Mouse (Mus musculus) stomach, postnatal 0 days (tissue): ENCODE measurements at regions not wholly inside any gene's neighbourhood (a gene's known extent, or its start where the extent isn't known, plus 50 kb on each side); places are given as distances from the start of the nearest gene placed in this dataset.

Experiments
- ATAC-seq: fragments of 200-750 bp; cut with Nextera tagmentation; 2 replicates; pipeline ENCODE4 v1.8.0; 2017; ENCODE audit not compliant: low FRiP score, low TSS enrichment
- DNase-seq: peaks from one replicate; pipeline ENCODE4 v3.0.0-alpha.2; 2016; ENCODE audit warnings: low spot score
- H3K27ac ChIP-seq: fragments of 300-500 bp; sonication (generic); replicated peaks from 2 replicates; pipeline ENCODE4 v1.5.1; 2014; ENCODE audit warnings: mild to moderate bottlenecking, control low read depth
- H3K27me3 ChIP-seq: fragments of 300-500 bp; sonication (generic); 2 replicates; pipeline ENCODE4 v1.6.1; 2014; ENCODE audit warnings: low read length; ENCODE audit not compliant: control insufficient read depth, insufficient read depth
- H3K36me3 ChIP-seq: fragments of 300-500 bp; sonication (generic); 2 replicates; pipeline ENCODE4 v1.6.1; 2014; ENCODE audit warnings: low read length, mixed read lengths; ENCODE audit not compliant: control insufficient read depth, insufficient read depth
- H3K4me1 ChIP-seq: fragments of 300-500 bp; sonication (generic); replicated peaks from 2 replicates; pipeline ENCODE4 v1.6.1; 2014; ENCODE audit warnings: antibody characterized with exemption; ENCODE audit not compliant: control insufficient read depth, insufficient read depth
- H3K4me2 ChIP-seq: fragments of 300-500 bp; sonication (generic); replicated peaks from 2 replicates; pipeline ENCODE4 v1.6.1; 2014; ENCODE audit warnings: low read depth, mild to moderate bottlenecking, control low read depth, moderate library complexity
- H3K4me3 ChIP-seq: fragments of 300-500 bp; sonication (generic); 2 replicates; pipeline ENCODE4 v1.5.1; 2014; ENCODE audit warnings: low read depth, low read length, control low read depth
- H3K9ac ChIP-seq: fragments of 300-500 bp; sonication (generic); 2 replicates; pipeline ENCODE4 v1.6.1; 2014; ENCODE audit warnings: mild to moderate bottlenecking, low read length, control low read depth, mixed read lengths
- H3K9me3 ChIP-seq: fragments of 300-500 bp; sonication (generic); 2 replicates; pipeline ENCODE4 v1.6.1; 2016; ENCODE audit warnings: low read length; ENCODE audit not compliant: control insufficient read depth
- CTCF ChIP-seq: IDR thresholded peaks from 2 replicates; pipeline ENCODE4 v1.5.1; 2016; ENCODE audit warnings: antibody characterized with exemption, low read depth, mild to moderate bottlenecking, moderate library complexity
- EP300 ChIP-seq: optimal IDR thresholded peaks from 2 replicates; pipeline ENCODE3; 2016; ENCODE audit warnings: antibody characterized with exemption
- WGBS: fragments of 180-500 bp; shearing (Covaris S2); extraction: QIAGEN DNeasy Blood & Tissue Kit; methylation state at CpG from one replicate; pipeline ENCODE4 v1.1.7; 2014; 5-methylcytosine and 5-hydroxymethylcytosine counted together

DNA sequence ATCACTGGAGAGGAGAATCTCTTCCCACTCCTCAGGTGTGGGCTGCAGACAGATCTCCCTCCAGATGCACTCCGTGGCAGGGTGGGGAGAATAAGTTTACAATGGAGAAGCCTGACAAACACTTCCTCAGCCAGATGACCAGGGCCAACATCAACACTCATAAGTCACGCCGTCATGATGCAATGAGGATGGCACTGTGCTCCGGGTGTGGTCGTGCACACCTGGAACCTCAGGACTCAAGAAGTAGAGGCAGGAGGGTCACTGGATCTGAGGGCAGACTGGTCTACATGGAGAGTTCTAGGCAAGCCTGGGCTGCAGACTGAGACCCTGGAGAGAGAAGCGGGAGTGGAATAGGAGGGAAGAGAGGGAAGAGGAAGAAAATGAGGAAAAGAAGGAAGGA is 194.3 kb downstream of the 3100002H09Rik start:
- Histone ChIP-seq H3K4me3 (no peak overlapping the region), H3K4me1 (no peaks in the 10 kb centered on the region), H3K9ac (no peak overlapping the region), H3K27ac (no peak overlapping the region), H3K4me2 (no peak overlapping the region), H3K27me3 (no peaks in the 10 kb centered on the region), H3K9me3 (no peaks in the 10 kb centered on the region), H3K36me3 (no peaks in the 10 kb centered on the region)
- ATAC-seq, result no peak
- no peak for TF ChIP-seq EP300
- no peak for TF ChIP-seq CTCF
- 75% methylated on average over 6 of the region's 6 CpGs for WGBS
- no peak for DNase-seq

DNA sequence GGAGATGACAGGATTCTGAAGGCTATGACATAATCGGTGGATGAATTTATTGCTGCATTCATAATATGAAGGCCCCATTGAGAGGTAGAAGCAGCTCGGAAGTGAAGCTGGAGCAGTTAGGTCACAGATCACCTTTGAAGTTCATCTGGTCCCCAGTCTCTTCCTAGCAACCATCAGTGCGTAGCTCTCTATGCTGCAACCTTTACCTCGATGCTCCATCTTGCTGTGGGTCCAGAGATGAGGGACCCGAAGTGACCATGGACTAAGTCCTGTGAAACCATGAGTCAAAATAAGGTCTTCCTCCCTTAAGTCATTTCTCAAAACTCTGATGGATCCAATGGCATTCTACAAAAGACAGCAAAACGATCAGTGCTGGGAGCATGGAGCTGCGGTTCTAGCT is 196.2 kb downstream of the 3100002H09Rik start:
- Histone ChIP-seq H3K36me3 (no peaks in the 10 kb centered on the region), H3K4me1 (no peaks in the 10 kb centered on the region), H3K9me3 (no peaks in the 10 kb centered on the region), H3K4me3 (no peak overlapping the region), H3K4me2 (no peak overlapping the region), H3K27me3 (no peaks in the 10 kb centered on the region), H3K9ac (no peak overlapping the region), H3K27ac (no peak overlapping the region)
- WGBS, result 92% methylated on average over 7 of the region's 7 CpGs
- no peak for DNase-seq
- ATAC-seq, result no peak
- TF ChIP-seq EP300 (no peak), CTCF (no peak)

DNA sequence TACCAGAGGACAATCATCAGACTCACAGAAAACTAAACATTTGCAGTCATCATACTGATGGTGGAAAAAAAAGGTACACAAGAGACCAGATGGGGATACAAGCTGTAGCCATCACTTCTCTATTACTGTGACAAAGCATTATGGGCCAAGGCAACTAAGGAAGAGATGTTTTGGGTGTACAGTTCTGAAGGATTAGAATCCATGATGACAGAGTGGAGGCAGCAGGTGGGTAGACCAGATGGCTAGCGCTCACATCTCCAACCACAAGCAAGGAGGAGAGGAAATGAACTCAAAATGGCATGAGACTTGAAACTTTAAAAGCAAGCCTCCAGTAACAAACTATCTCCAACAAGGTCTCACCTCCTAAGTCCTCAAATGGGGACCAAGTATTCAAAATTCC is 201.3 kb downstream of the 3100002H09Rik start:
- Histone ChIP-seq H3K4me2 (no peak overlapping the region), H3K4me1 (no peaks in the 10 kb centered on the region), H3K27ac (no peak overlapping the region), H3K9me3 (no peaks in the 10 kb centered on the region), H3K36me3 (no peaks in the 10 kb centered on the region), H3K9ac (no peak overlapping the region), H3K27me3 (no peaks in the 10 kb centered on the region), H3K4me3 (no peak overlapping the region)
- TF ChIP-seq EP300, result no peak
- no peak for TF ChIP-seq CTCF
- DNase-seq, result no peak
- no peak for ATAC-seq
- WGBS, result 96% methylated on average over 1 of the region's 1 CpGs

DNA sequence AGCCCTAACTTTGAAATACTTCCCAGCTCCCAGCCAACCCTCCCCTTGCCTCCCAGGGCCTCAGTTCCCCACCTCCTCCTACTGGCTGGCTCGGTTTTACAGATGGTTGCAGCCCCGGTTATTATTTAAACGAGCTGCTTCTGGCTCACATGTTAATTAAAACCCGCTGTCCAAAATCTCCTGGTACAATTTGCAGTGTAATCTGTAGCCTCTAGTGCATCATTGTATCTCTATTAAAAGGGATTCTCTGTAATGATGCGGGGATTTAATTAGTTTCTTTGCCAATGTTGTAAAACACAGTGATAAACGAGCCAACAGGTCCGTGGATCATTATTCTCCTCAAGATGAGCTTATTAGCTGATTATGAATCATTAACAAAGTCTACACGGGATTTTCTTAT is 208.5 kb downstream of the 3100002H09Rik start:
- Histone ChIP-seq H3K27me3 (no peaks in the 10 kb centered on the region), H3K4me2 (no peak overlapping the region), H3K9ac (no peak overlapping the region), H3K9me3 (no peaks in the 10 kb centered on the region), H3K27ac (no peak overlapping the region), H3K4me1 (no peaks in the 10 kb centered on the region), H3K36me3 (no peaks in the 10 kb centered on the region), H3K4me3 (no peak overlapping the region)
- TF ChIP-seq CTCF (no peak), EP300 (no peak)
- no peak for DNase-seq
- no peak for ATAC-seq
- 68% methylated on average over 8 of the region's 8 CpGs for WGBS

DNA sequence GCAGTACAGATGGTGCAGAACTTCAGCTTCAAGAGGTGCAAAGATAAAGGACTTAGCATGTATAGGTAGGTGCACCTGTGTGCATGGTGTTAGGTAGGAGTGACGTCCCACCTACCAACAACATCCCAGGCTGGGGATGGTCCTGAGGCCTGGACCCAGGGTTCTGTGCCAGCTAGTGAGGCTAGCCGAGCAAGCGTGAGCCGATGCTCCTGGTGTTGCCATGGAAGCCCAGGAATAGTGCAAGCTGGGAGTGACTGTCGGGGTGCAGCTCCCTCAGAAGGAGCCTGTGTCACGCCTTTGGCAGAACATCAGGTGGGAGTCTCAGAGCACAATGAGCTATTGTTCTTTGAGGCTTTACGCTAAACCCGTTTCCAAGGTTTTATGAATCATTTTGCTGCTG is 209.9 kb downstream of the 3100002H09Rik start:
- H3K9ac ChIP-seq, result no peak overlapping the region
- H3K4me1 ChIP-seq, result no peaks in the 10 kb centered on the region
- H3K4me2 ChIP-seq, result no peak overlapping the region
- no peaks in the 10 kb centered on the region for H3K9me3 ChIP-seq
- 51% methylated on average over 8 of the region's 8 CpGs for WGBS
- ATAC-seq (0 out of 2 replicates have a peak, but pooled peaks have one; percentile 21), DNase-seq (no peak)
- H3K4me3 ChIP-seq, result no peak overlapping the region
- H3K36me3 ChIP-seq, result no peaks in the 10 kb centered on the region
- no peak for TF ChIP-seq CTCF
- no peak for TF ChIP-seq EP300
- H3K27ac ChIP-seq, result no peak overlapping the region
- H3K27me3 ChIP-seq, result no peaks in the 10 kb centered on the region

DNA sequence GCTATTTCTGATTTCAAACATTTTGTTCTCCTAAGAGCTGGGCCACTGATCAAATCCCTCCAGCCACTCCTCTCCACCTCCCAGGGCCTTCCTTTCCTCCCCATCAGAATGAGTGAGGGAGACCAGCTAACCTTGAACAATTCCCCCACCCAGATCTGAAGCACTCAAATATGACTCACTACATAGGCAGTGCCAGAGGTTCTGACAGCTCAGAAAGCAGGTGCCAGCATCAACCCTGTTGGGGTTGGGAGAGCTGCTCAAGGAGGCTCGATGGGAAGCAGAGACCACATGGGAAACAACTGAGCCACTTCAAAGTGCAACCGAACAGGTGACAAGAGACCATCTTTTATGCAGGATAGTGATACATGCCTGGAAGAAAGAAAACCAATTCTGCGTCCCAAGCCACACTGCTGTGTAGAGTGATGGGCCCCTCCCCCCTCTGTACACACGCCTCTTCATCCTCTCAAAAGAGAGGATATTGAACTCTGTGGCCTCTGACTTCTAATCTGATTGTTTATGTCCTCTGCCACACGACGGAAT is 210.4 kb downstream of the 3100002H09Rik start:
- H3K27me3 ChIP-seq, result no peaks in the 10 kb centered on the region
- TF ChIP-seq EP300, result no peak
- WGBS, result 38% methylated on average over 6 of the region's 6 CpGs
- H3K27ac ChIP-seq, result no peak overlapping the region
- H3K4me2 ChIP-seq, result no peak overlapping the region
- H3K4me1 ChIP-seq, result no peaks in the 10 kb centered on the region
- no peak overlapping the region for H3K9ac ChIP-seq
- no peaks in the 10 kb centered on the region for H3K9me3 ChIP-seq
- ATAC-seq (no peak), DNase-seq (no peak)
- no peaks in the 10 kb centered on the region for H3K36me3 ChIP-seq
- H3K4me3 ChIP-seq, result no peak overlapping the region
